Mouse (Mus musculus) hindbrain, postnatal 0 days (tissue): Measurements from ENCODE around the gene Irf2. TPM values are rescaled to one million over a fixed set of nuclear protein-coding genes. Genes with fewer than 3 reads are reported as not detected.

Experiments
- ATAC-seq: fragments of 200-750 bp; cut with Nextera tagmentation; 2 replicates; pipeline ENCODE4 v1.8.0; 2017; ENCODE audit warnings: mild to moderate bottlenecking, moderate TSS enrichment, moderate library complexity
- DNase-seq: peaks from one replicate; pipeline ENCODE4 v3.0.0-alpha.2; 2015; ENCODE audit warnings: low spot score
- H3K27ac ChIP-seq: fragments of 300-500 bp; sonication (generic); 2 replicates; pipeline ENCODE4 v1.5.1; 2014; ENCODE audit warnings: mild to moderate bottlenecking
- H3K27me3 ChIP-seq: fragments of 300-500 bp; sonication (generic); 2 replicates; pipeline ENCODE4 v1.6.1; 2014; ENCODE audit warnings: low read length, mixed read lengths; ENCODE audit not compliant: insufficient read depth
- H3K36me3 ChIP-seq: fragments of 300-500 bp; sonication (generic); 2 replicates; pipeline ENCODE4 v1.6.1; 2014; ENCODE audit warnings: low read length, mixed read lengths; ENCODE audit not compliant: insufficient read depth
- H3K4me1 ChIP-seq: fragments of 300-500 bp; sonication (generic); 2 replicates; pipeline ENCODE4 v1.6.1; 2014; ENCODE audit warnings: antibody characterized with exemption, low read length, mixed read lengths; ENCODE audit not compliant: insufficient read depth
- H3K4me2 ChIP-seq: fragments of 300-500 bp; sonication (generic); 2 replicates; pipeline ENCODE4 v1.6.1; 2014; ENCODE audit warnings: low read depth, mild to moderate bottlenecking, low read length, moderate library complexity, mixed read lengths
- H3K4me3 ChIP-seq: fragments of 300-500 bp; sonication (generic); 2 replicates; pipeline ENCODE4 v1.5.1; 2014; ENCODE audit warnings: low read length
- H3K9ac ChIP-seq: fragments of 300-500 bp; sonication (generic); replicated peaks from 2 replicates; pipeline ENCODE4 v1.6.1; 2014; ENCODE audit warnings: mild to moderate bottlenecking, low read length, moderate library complexity, mixed read lengths
- H3K9me3 ChIP-seq: fragments of 300-500 bp; sonication (generic); 2 replicates; pipeline ENCODE4 v1.6.1; 2016; ENCODE audit warnings: low read length, mixed read lengths
- CTCF ChIP-seq: IDR thresholded peaks from 2 replicates; pipeline ENCODE4 v1.5.1; 2016; ENCODE audit warnings: antibody characterized with exemption, control low read depth, low read depth
- WGBS: fragments of 180-500 bp; shearing (Covaris S2); extraction: QIAGEN DNeasy Blood & Tissue Kit; methylation state at CpG from one replicate; pipeline ENCODE4 v1.1.7; 2014; 5-methylcytosine and 5-hydroxymethylcytosine counted together
- polyA plus RNA-seq: library from polyadenylated mRNA; unstranded; fragments of >200 nt; fragmentation: Nextera tagmentation; extraction: Ambion mirVana; gene quantifications from 2 replicates; pipeline ENCODE4 v1.2.1, GENCODE M21; 2015
- total RNA-seq: library from RNA; depleted of rRNA; stranded (reverse); fragments of >200 nt; gene quantifications from 2 replicates; pipeline ENCODE4 v1.2.3, GENCODE M21; 2014

Gene Irf2
- total and polyA plus RNA-seq, 2 experiments from 2014 or later: 3.8 to 12.8 TPM

DNA sequence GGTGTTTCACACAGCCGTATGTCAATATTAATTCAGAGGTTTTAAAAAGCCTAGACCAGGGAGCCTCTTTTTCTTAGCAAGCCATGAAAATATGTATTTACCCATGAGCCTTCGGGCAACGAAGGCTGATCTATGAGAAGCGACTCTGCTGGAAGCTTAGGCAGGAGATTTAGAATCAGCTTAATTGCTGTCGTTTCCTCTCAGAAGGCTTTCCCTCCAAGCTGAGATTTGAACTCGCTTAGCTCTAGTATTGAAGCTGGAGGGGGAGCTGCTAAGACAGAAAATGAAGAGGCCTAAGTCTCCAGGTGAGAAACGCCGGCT, 120.3 kb downstream of the Irf2 start:
- no peak for DNase-seq
- Histone ChIP-seq H3K9ac (no peak overlapping the region), H3K36me3 (no peaks in the 10 kb centered on the region), H3K27ac (no peak overlapping the region), H3K4me3 (no peak overlapping the region), H3K9me3 (no peaks in the 10 kb centered on the region), H3K27me3 (no peaks in the 10 kb centered on the region), H3K4me1 (no peaks in the 10 kb centered on the region), H3K4me2 (no peak overlapping the region)
- TF ChIP-seq CTCF: no peak
- ATAC-seq: no peak
- 73% methylated on average over 8 of the region's 8 CpGs for WGBS

GRCm38 (mm10) chr8:46862508-46862907, 123.0 kb downstream of the Irf2 start:
- Histone ChIP-seq H3K27ac (no peak overlapping the region), H3K27me3 (no peaks in the 10 kb centered on the region), H3K36me3 (no peaks in the 10 kb centered on the region), H3K9ac (no peak overlapping the region), H3K4me3 (no peak overlapping the region), H3K4me2 (no peak overlapping the region), H3K4me1 (no peaks in the 10 kb centered on the region), H3K9me3 (no peaks in the 10 kb centered on the region)
- TF ChIP-seq CTCF: no peak
- no peak for ATAC-seq
- 88% methylated on average over 5 of the region's 5 CpGs for WGBS
- DNase-seq: no peak

- Histone ChIP-seq H3K4me1 (no peaks in the 10 kb centered on the region), H3K9me3 (no peaks in the 10 kb centered on the region), H3K4me3 (no peak overlapping the region), H3K4me2 (no peak overlapping the region), H3K36me3 (no peaks in the 10 kb centered on the region), H3K9ac (no peak overlapping the region), H3K27ac (no peak overlapping the region), H3K27me3 (no peaks in the 10 kb centered on the region)
- DNase-seq (no peak), ATAC-seq (no peak)
- 71% methylated on average over 1 of the region's 1 CpGs for WGBS
- no peak for TF ChIP-seq CTCF
These were observed 125.9 kb downstream of the Irf2 start for GRCm38 (mm10) chr8:46865428-46865827.

GRCm38 (mm10) chr8:46867440-46867839, 127.9 kb downstream of the Irf2 start:
- Histone ChIP-seq H3K4me1 (no peaks in the 10 kb centered on the region), H3K4me2 (no peak overlapping the region), H3K27ac (no peak overlapping the region), H3K9me3 (no peaks in the 10 kb centered on the region), H3K27me3 (no peaks in the 10 kb centered on the region), H3K36me3 (no peaks in the 10 kb centered on the region), H3K9ac (no peak overlapping the region), H3K4me3 (no peak overlapping the region)
- ATAC-seq (no peak), DNase-seq (no peak)
- WGBS: 45% methylated on average over 4 of the region's 4 CpGs
- TF ChIP-seq CTCF: no peak

DNA sequence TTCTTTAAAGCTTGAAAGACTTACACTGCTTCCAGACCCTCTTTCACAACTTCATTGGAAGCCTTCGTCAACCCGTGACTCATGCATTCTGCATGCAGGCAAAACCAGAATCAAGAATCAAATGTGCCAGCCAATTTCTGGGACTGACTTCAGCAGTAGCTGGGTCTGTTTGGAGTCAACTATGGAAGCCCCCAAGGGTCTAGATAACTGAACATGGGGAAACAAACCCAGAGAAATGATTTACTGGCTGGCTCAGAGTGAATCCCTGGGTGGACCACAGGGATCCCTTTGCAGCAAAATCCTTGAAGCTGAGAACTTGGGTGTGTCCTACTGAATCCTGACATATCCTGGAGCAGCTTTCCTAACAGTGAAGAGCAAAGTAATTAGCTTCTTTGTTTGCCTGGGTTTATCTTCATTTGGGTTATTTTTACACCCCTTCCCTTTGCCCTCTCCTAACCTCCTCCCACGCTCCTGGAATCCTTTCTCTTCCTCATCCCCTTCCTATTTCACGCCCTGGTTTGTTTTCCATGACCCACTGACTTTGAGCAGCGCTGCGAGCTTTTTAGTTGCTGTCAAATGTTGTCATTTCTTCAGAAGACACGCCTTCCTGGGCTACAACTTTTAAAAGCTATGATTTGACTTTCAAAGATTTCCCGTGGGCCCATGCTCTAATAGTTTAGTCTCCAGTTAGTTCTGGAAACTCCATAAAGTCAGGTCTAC, 129.0 kb downstream of the Irf2 start:
- no peak for TF ChIP-seq CTCF
- DNase-seq (no peak), ATAC-seq (no peak)
- Histone ChIP-seq H3K27ac (no peak overlapping the region), H3K4me2 (no peak overlapping the region), H3K27me3 (no peaks in the 10 kb centered on the region), H3K9me3 (no peaks in the 10 kb centered on the region), H3K4me1 (no peaks in the 10 kb centered on the region), H3K4me3 (no peak overlapping the region), H3K36me3 (no peaks in the 10 kb centered on the region), H3K9ac (no peak overlapping the region)
- WGBS: 59% methylated on average over 8 of the region's 8 CpGs

DNA sequence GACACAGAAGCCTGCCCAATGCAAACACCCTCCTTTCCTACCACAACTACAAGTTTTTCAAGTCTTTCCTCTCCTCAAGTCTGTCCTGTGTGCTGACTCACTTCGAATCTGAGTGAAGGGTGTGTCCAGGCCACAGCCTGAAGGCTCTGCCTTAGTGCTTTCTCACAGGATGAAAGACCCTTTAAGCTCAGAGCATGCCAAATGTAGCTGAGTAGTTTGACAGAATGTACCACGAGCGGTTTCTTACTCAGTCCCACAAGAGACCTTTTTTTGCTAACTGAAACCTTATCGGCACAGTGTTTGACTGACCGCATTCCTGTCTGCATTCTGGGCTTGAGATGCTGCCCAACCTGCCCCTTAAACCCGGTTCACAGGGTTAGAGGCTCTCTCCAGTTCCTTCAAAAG, 130.0 kb downstream of the Irf2 start:
- no peak for ATAC-seq
- TF ChIP-seq CTCF: no peak
- Histone ChIP-seq H3K4me3 (no peak overlapping the region), H3K9ac (no peak overlapping the region), H3K4me1 (no peaks in the 10 kb centered on the region), H3K27ac (no peak overlapping the region), H3K27me3 (no peaks in the 10 kb centered on the region), H3K4me2 (no peak overlapping the region), H3K36me3 (no peaks in the 10 kb centered on the region), H3K9me3 (no peaks in the 10 kb centered on the region)
- 80% methylated on average over 6 of the region's 6 CpGs for WGBS
- no peak for DNase-seq

- H3K9ac ChIP-seq: no peak overlapping the region
- no peaks in the 10 kb centered on the region for H3K9me3 ChIP-seq
- H3K4me3 ChIP-seq: no peak overlapping the region
- TF ChIP-seq CTCF: no peak
- H3K4me2 ChIP-seq: no peak overlapping the region
- 90% methylated on average over 4 of the region's 4 CpGs for WGBS
- ATAC-seq (no peak), DNase-seq (no peak)
- no peak overlapping the region for H3K27ac ChIP-seq
- no peaks in the 10 kb centered on the region for H3K36me3 ChIP-seq
- no peaks in the 10 kb centered on the region for H3K4me1 ChIP-seq
- no peaks in the 10 kb centered on the region for H3K27me3 ChIP-seq
These were observed 131.6 kb downstream of the Irf2 start for GRCm38 (mm10) chr8:46871086-46871485.
